In the genomic region with DNA sequence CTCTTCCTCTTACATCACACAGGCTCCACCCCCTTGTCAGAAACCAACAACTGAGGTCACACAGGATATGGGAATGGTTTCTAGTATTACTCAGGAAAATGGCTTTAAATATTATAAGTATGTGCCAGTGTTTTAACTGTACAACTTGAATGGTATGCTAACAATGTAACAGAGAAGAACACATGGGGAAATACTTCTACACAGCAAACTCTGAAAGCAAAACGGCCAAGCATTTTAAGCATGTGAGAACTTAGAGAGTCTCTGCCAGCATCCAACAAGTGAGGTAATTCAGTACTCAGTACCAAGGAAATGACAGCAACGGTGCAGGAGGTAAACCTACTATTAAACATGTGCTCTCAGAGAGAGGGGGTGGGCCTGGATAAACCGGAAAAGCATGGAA, we compare ENCODE assay signal across 29 mouse cellular contexts. TPM values are rescaled to one million over a fixed set of nuclear protein-coding genes. Genes with fewer than 3 reads are reported as not detected.
DNase-seq lines count a peak whose midpoint lies in the region; ATAC-seq and TF ChIP-seq lines count a peak whose summit lies in the region.
"Had no signal": no experiment of that assay in that cellular context is flagged by ENCODE, and none has a peak within 500 bp of the region (broad histone marks: within the 10 kb centered on the region; RNA-seq: fewer than 3 reads in every experiment).

No protein-coding gene starts in this region.

- H3K9me3 ChIP-seq in embryonic facial prominence, embryonic 14.5 days (ENCODE audit: control insufficient read depth, low read length): no peaks in the 10 kb centered on the region
- H3K9me3 ChIP-seq in embryonic facial prominence, embryonic 10.5 days: no peaks in the 10 kb centered on the region
- no peaks in the 10 kb centered on the region for H3K9me3 ChIP-seq in limb, embryonic 13.5 days
- H3K9me3 ChIP-seq in limb, embryonic 10.5 days (replicated peaks): no peaks in the 10 kb centered on the region
- H3K9me3 ChIP-seq in limb, embryonic 14.5 days (ENCODE audit: control insufficient read depth, low read length): no peaks in the 10 kb centered on the region
- H3K9me3 ChIP-seq: embryonic facial prominence, embryonic 12.5 days; forebrain, embryonic 12.5 days; hindbrain, embryonic 13.5 days had no signal

- no peak for TF ChIP-seq POLR2A in limb, embryonic 14.5 days (IDR thresholded peaks at IDR 0.05; ENCODE audit: borderline replicate concordance, extremely low read depth, insufficient read depth, insufficient read length)

- no peaks in the 10 kb centered on the region for H3K36me3 ChIP-seq in embryonic facial prominence, embryonic 14.5 days (ENCODE audit: control insufficient read depth, insufficient read depth, low read length)
- H3K36me3 ChIP-seq in embryonic facial prominence, embryonic 10.5 days (replicated peaks): no peaks in the 10 kb centered on the region
- no peaks in the 10 kb centered on the region for H3K36me3 ChIP-seq in limb, embryonic 13.5 days
- no peaks in the 10 kb centered on the region for H3K36me3 ChIP-seq in limb, embryonic 10.5 days
- H3K36me3 ChIP-seq in limb, embryonic 14.5 days (ENCODE audit: control insufficient read depth, insufficient read depth, low read length): no peaks in the 10 kb centered on the region
- H3K36me3 ChIP-seq: embryonic facial prominence, embryonic 12.5 days; forebrain, embryonic 12.5 days; hindbrain, embryonic 13.5 days had no signal

- 40% methylated on average over 3 of the region's 3 CpGs for WGBS in embryonic facial prominence, embryonic 14.5 days
- 74% methylated on average over 3 of the region's 3 CpGs for WGBS in embryonic facial prominence, embryonic 10.5 days
- 22% methylated on average over 3 of the region's 3 CpGs for WGBS in limb, embryonic 13.5 days
- WGBS in limb, embryonic 10.5 days: 67% methylated on average over 3 of the region's 3 CpGs
- 13% methylated on average over 3 of the region's 3 CpGs for WGBS in limb, embryonic 14.5 days

- no peak overlapping the region for H3K4me3 ChIP-seq in embryonic facial prominence, embryonic 14.5 days (ENCODE audit: low read depth, low read length)
- H3K4me3 ChIP-seq in embryonic facial prominence, embryonic 10.5 days: no peak overlapping the region
- H3K4me3 ChIP-seq in limb, embryonic 13.5 days: no peak overlapping the region
- no peak overlapping the region for H3K4me3 ChIP-seq in limb, embryonic 10.5 days
- H3K4me3 ChIP-seq in limb, embryonic 14.5 days (replicated peaks; ENCODE audit: low read length): no peak overlapping the region
- H3K4me3 ChIP-seq: embryonic facial prominence, embryonic 12.5 days; erythroblast, embryonic 14.5 days; forebrain, embryonic 12.5 days; hindbrain, embryonic 13.5 days had no signal

- H3K27ac ChIP-seq in embryonic facial prominence, embryonic 14.5 days (replicated peaks; ENCODE audit: low read depth, low read length): no peak overlapping the region
- H3K27ac ChIP-seq in embryonic facial prominence, embryonic 10.5 days (replicated peaks): no peak overlapping the region
- no peak overlapping the region for H3K27ac ChIP-seq in limb, embryonic 13.5 days
- H3K27ac ChIP-seq in limb, embryonic 10.5 days: no peak overlapping the region
- no peak overlapping the region for H3K27ac ChIP-seq in limb, embryonic 14.5 days (replicated peaks; ENCODE audit: low read depth, low read length)
- H3K27ac ChIP-seq: embryonic facial prominence, embryonic 12.5 days; forebrain, embryonic 12.5 days; hindbrain, embryonic 13.5 days had no signal

- peak; percentile 26; the same call in 1 of the 2 replicates for ATAC-seq in embryonic facial prominence, embryonic 14.5 days (ENCODE audit: low read depth)
- ATAC-seq in limb, embryonic 13.5 days (ENCODE audit: low FRiP score, low read depth): peak; percentile 59
- no peak for ATAC-seq in limb, embryonic 14.5 days (ENCODE audit: low FRiP score, low read depth)
- ATAC-seq: forebrain, postnatal 0 days; midbrain, embryonic 16.5 days had no signal

- H3K27me3 ChIP-seq in embryonic facial prominence, embryonic 14.5 days (replicated peaks; ENCODE audit: control insufficient read depth, insufficient read depth, low read length): no peaks in the 10 kb centered on the region
- H3K27me3 ChIP-seq in embryonic facial prominence, embryonic 10.5 days (replicated peaks; ENCODE audit: low read depth, poor library complexity, severe bottlenecking): no peaks in the 10 kb centered on the region
- H3K27me3 ChIP-seq in limb, embryonic 13.5 days: no peaks in the 10 kb centered on the region
- no peaks in the 10 kb centered on the region for H3K27me3 ChIP-seq in limb, embryonic 10.5 days (ENCODE audit: low read depth, poor library complexity, severe bottlenecking)
- no peaks in the 10 kb centered on the region for H3K27me3 ChIP-seq in limb, embryonic 14.5 days (ENCODE audit: control insufficient read depth, insufficient read depth, low read length)
- H3K27me3 ChIP-seq: embryonic facial prominence, embryonic 12.5 days; forebrain, embryonic 12.5 days; hindbrain, embryonic 13.5 days had no signal

- H3K9ac ChIP-seq in embryonic facial prominence, embryonic 14.5 days (ENCODE audit: low read depth, low read length): no peak overlapping the region
- H3K9ac ChIP-seq in limb, embryonic 13.5 days: no peak overlapping the region
- H3K9ac ChIP-seq in limb, embryonic 14.5 days (ENCODE audit: low read depth, low read length, severe bottlenecking): no peak overlapping the region
- H3K9ac ChIP-seq: embryonic facial prominence, embryonic 12.5 days; forebrain, embryonic 12.5 days; forebrain, postnatal 0 days; hindbrain, embryonic 13.5 days had no signal

- H3K4me2 ChIP-seq in embryonic facial prominence, embryonic 14.5 days (ENCODE audit: low read depth, low read length): no peak overlapping the region
- no peak overlapping the region for H3K4me2 ChIP-seq in limb, embryonic 13.5 days (replicated peaks)
- no peak overlapping the region for H3K4me2 ChIP-seq in limb, embryonic 14.5 days (replicated peaks; ENCODE audit: low read depth, low read length, severe bottlenecking)
- H3K4me2 ChIP-seq: embryonic facial prominence, embryonic 12.5 days; forebrain, embryonic 12.5 days; heart, embryonic 11.5 days; hindbrain, embryonic 13.5 days; liver, embryonic 11.5 days; midbrain, embryonic 11.5 days had no signal

- no peaks in the 10 kb centered on the region for H3K4me1 ChIP-seq in embryonic facial prominence, embryonic 14.5 days (ENCODE audit: control insufficient read depth, insufficient read depth, low read length)
- H3K4me1 ChIP-seq in embryonic facial prominence, embryonic 10.5 days: no peaks in the 10 kb centered on the region
- H3K4me1 ChIP-seq in limb, embryonic 13.5 days: peaks cover 7% of the 10 kb centered on the region; the same call in 1 of the 2 replicates
- no peaks in the 10 kb centered on the region for H3K4me1 ChIP-seq in limb, embryonic 10.5 days
- H3K4me1 ChIP-seq in limb, embryonic 14.5 days (ENCODE audit: control insufficient read depth, insufficient read depth, low read length): 0 out of 2 replicates have a peak, but pooled peaks cover 6% of the 10 kb centered on the region
- H3K4me1 ChIP-seq: embryonic facial prominence, embryonic 12.5 days; forebrain, embryonic 12.5 days; hindbrain, embryonic 13.5 days had no signal

- DNase-seq in embryonic facial prominence, embryonic 14.5 days (ENCODE audit: low spot score): peak; percentile 50
- no peak for DNase-seq in embryonic facial prominence, embryonic 10.5 days (ENCODE audit: low spot score)
- no peak for DNase-seq in limb, embryonic 10.5 days (ENCODE audit: low spot score)
- DNase-seq in 416B (ENCODE audit: low read depth): peak; percentile 29
- peak; percentile 31 for DNase-seq in limb, embryonic 14.5 days (ENCODE audit: low spot score)
- no peak for DNase-seq in embryo, embryonic 11 days
- DNase-seq: adrenal gland, adult 8-10 months; cerebellum, adult 8-10 months; cerebellum, postnatal 25 days; forebrain, postnatal 0 days; gastrocnemius, postnatal 10 days; heart, postnatal 4 days; kidney, adult 2 months; lung, postnatal 10 days; right cerebral cortex, postnatal 25 days; thymus, postnatal 14 days had no signal

RNA-seq across cellular contexts. Expression of gene Ccdc81, which starts 18.9 kb away (rescaled TPM):
- polyA plus RNA-seq in embryonic facial prominence, embryonic 14.5 days (2014; fragmentation: Nextera tagmentation; extraction: Ambion mirVana): 0.48 and 1.2 TPM in 2 replicates
- 0.10 and 0.31 TPM in 2 replicates for polyA plus RNA-seq in embryonic facial prominence, embryonic 10.5 days (2016; fragmentation: Nextera tagmentation; extraction: Ambion mirVana)
- polyA plus RNA-seq in limb, embryonic 13.5 days (2015; fragmentation: Nextera tagmentation; extraction: Ambion mirVana): 0.13 and 0.24 TPM in 2 replicates
- polyA plus RNA-seq in limb, embryonic 10.5 days (2016; fragmentation: Nextera tagmentation; extraction: Ambion mirVana): 0.08 TPM in 1 of 2 replicates, not detected in the other
- 0.16 and 0.19 TPM in 2 replicates for polyA plus RNA-seq in limb, embryonic 14.5 days (2012; rRNA removed)
- polyA plus RNA-seq in limb, embryonic 14.5 days (2014; fragmentation: Nextera tagmentation; extraction: Ambion mirVana): not detected in 2 replicates
- polyA plus RNA-seq: erythroblast, embryonic 14.5 days; heart, embryonic 11.5 days; kidney, adult 2 months; large intestine, adult 2 months; limb, embryonic 11.5 days; liver, embryonic 11.5 days; liver, embryonic 16.5 days; neural tube, embryonic 11.5 days had no signal

RNA-seq across cellular contexts. Expression of gene Hikeshi, which starts 56.5 kb away (rescaled TPM):
- polyA plus RNA-seq in embryonic facial prominence, embryonic 14.5 days (2014; fragmentation: Nextera tagmentation; extraction: Ambion mirVana): 125 and 136 TPM in 2 replicates
- polyA plus RNA-seq in embryonic facial prominence, embryonic 10.5 days (2016; fragmentation: Nextera tagmentation; extraction: Ambion mirVana): 149 and 159 TPM in 2 replicates
- polyA plus RNA-seq in limb, embryonic 13.5 days (2015; fragmentation: Nextera tagmentation; extraction: Ambion mirVana): 124 and 134 TPM in 2 replicates
- 138 and 152 TPM in 2 replicates for polyA plus RNA-seq in limb, embryonic 10.5 days (2016; fragmentation: Nextera tagmentation; extraction: Ambion mirVana)
- polyA plus RNA-seq in limb, embryonic 14.5 days (2012; rRNA removed): 69.6 and 71.4 TPM in 2 replicates
- polyA plus RNA-seq in limb, embryonic 14.5 days (2014; fragmentation: Nextera tagmentation; extraction: Ambion mirVana): 124 and 126 TPM in 2 replicates

Comparison
In these comparisons a context has a peak if more than half of its experiments do, and no peak if none do; other contexts are left out.
1. DNase-seq: peak in embryonic facial prominence, embryonic 14.5 days (single experiment), 416B (single experiment) and limb, embryonic 14.5 days (single experiment); none in embryonic facial prominence, embryonic 10.5 days (single experiment), limb, embryonic 10.5 days (single experiment) and embryo, embryonic 11 days (single experiment).